Mouse (Mus musculus): ENCODE results near the gene Glyctk. TPM values are rescaled to one million over a fixed set of nuclear protein-coding genes. Genes with fewer than 3 reads are reported as not detected.
A peak's percentile ranks its signal among the peaks of the same experiment; 100 is the strongest.

Glyctk gene
- polyA plus RNA-seq (2016; fragmentation: Nextera tagmentation; extraction: Ambion mirVana) = 3.0 and 4.1 TPM in 2 replicates

DNA sequence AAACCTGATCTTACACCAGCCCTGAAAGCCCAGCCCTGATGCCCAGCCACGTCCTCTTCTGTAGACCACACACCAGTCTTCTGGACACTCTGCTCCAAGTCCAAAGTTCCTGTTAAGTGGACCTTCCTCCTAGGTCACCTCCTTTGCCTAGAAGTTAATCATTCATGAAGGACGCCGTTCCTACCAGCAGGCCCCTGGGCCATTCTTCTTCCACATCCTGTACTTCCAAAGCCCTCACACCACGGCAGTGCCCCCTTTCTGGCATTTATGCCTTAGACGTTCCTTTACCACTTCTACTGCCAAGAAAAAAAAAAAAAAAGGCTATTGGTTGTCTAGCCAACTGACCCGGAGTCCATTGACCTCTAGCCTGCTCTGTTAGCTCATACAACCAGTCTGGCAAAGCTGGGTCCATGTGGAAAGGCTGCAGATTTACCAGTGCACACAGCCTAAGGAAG is at the start of gene Glyctk:
Glyctk (minus strand) TSS at position 102 of the 455 bp plus-strand sequence.
- no peaks in the 10 kb centered on the region for H3K9me3 ChIP-seq
- 82% methylated on average over 6 of the region's 6 CpGs for WGBS
- H3K27ac ChIP-seq = no peak within 1 kb of the TSS
- H3K36me3 ChIP-seq = no peaks in the 10 kb centered on the region
- H3K4me2 ChIP-seq (replicated peaks) = no peak within 1 kb of the TSS
- no peaks in the 10 kb centered on the region for H3K4me1 ChIP-seq
- no peak for ATAC-seq (ENCODE audit: insufficient number of reproducible peaks, insufficient read depth, low FRiP score, low TSS enrichment)
- H3K4me3 ChIP-seq = no peak within 1 kb of the TSS
- no peaks in the 10 kb centered on the region for H3K27me3 ChIP-seq
- H3K9ac ChIP-seq = no peak within 1 kb of the TSS

DNA sequence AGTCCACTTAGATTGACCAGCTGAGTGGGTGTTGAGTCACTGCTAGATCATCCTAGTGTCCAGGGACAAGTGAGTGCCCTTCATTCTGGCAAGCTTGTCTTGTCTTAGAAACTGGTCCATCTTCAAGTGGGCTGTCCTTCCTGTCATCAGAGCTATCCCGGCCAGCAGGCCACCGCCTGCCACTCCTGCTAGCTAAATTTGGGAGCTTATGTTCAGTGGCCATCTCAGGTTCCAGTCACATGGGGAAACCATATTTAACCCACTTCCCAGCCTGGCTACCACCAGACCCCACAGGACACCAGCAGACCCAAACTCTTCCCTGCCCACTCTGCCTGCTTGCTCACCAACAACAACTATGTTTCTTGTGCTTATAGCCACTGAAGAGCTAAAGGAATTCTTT is 48.6 kb upstream of the Glyctk start:
- no peak overlapping the region for H3K4me2 ChIP-seq (replicated peaks)
- H3K9me3 ChIP-seq = no peaks in the 10 kb centered on the region
- no peak overlapping the region for H3K27ac ChIP-seq
- no peak overlapping the region for H3K9ac ChIP-seq
- ATAC-seq (ENCODE audit: insufficient number of reproducible peaks, insufficient read depth, low FRiP score, low TSS enrichment) = no peak
- WGBS = 75% methylated on average over 2 of the region's 2 CpGs
- H3K4me3 ChIP-seq = no peak overlapping the region
- H3K4me1 ChIP-seq = peaks cover 17% of the 10 kb centered on the region
- H3K36me3 ChIP-seq = 0 out of 2 replicates have a peak, but pooled peaks cover 3% of the 10 kb centered on the region
- H3K27me3 ChIP-seq = no peaks in the 10 kb centered on the region

DNA sequence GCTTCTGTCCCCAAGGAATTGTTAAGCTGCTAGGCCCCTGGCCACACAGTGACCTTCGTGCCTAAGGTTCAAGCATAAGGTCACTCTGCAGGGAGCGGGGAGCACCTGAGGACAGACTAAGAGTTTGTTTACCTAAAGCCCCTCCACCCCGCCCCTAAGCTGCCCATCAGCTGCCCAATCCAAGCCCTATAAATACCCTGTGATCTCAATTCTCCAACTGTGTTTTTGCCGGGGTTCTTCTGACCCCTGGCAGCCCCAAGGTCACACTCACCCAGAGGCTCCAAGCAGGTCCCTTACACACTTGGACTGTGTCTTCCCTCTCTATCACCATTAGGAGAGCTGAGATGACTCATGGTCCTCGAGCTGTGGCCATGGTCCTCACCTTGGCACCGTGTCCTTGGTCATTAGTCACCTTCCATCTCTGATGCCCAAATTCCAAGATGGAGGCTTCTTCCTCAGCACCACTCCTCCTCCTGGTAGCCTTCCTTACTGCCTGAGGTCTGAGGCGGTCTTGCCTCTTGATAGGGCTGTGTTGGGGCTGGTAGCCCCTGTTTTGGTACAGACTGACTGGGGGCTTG is 47.9 kb upstream of the Glyctk start:
- 77% methylated on average over 7 of the region's 7 CpGs for WGBS
- H3K9me3 ChIP-seq = no peaks in the 10 kb centered on the region
- no peak for ATAC-seq (ENCODE audit: insufficient number of reproducible peaks, insufficient read depth, low FRiP score, low TSS enrichment)
- H3K4me3 ChIP-seq = no peak overlapping the region
- no peak overlapping the region for H3K4me2 ChIP-seq (replicated peaks)
- H3K27me3 ChIP-seq = no peaks in the 10 kb centered on the region
- 0 out of 2 replicates have a peak, but pooled peaks cover 3% of the 10 kb centered on the region for H3K36me3 ChIP-seq
- H3K27ac ChIP-seq = no peak overlapping the region
- H3K4me1 ChIP-seq = peaks cover 15% of the 10 kb centered on the region
- H3K9ac ChIP-seq = no peak overlapping the region

DNA sequence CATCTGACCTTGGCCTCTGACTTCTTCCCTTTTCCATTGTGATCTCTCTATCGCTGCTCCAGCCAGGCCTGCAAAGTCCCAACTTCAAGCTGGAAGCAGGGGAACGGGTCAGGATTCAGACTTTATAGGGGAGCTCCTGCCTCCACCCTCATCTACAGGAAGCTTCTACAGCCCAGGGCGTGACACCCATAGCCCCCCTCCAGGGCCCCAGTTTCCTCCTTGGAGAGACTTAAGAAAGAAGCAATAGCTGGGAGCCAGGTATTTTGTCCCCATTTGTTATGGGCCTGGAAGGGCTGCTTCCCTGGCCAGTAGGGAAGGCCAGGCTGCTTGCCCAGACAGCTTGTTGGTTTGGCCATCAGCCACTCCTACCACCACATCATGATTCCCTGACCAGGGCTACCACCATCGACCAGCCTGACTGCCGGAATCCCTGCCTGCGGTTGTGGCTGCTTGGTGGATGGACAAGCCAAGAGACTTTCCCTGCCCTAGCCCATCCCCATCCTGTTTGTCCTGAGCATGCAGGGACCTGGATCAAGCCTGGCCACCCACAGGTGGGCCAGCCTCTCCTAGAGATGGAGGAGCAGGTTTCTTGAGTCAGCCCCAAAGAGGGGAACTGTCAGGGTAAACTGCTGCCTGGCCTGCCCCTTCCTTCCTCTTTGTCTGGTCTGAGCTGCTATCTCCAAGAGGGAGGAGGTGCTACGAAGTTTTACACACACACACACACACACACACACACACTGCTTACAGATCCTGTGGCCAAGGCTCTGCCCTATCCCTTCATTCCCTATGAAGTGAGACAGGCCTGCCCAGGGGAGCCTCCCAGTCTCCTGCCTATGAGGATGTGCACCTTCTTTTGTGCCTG is 46.3 kb upstream of the Glyctk start:
- H3K9ac ChIP-seq = peak overlapping the region; percentile 28; the same call in 1 of the 2 replicates
- no peak overlapping the region for H3K27ac ChIP-seq
- 77% methylated on average over 7 of the region's 7 CpGs for whole genome bisulfite sequencing
- H3K27me3 ChIP-seq = no peaks in the 10 kb centered on the region
- 0 out of 2 replicates have a peak, but pooled peaks cover 3% of the 10 kb centered on the region for H3K36me3 ChIP-seq
- no peak for ATAC-seq (ENCODE audit: insufficient number of reproducible peaks, insufficient read depth, low FRiP score, low TSS enrichment)
- peaks cover 20% of the 10 kb centered on the region for H3K4me1 ChIP-seq
- H3K4me3 ChIP-seq = peak overlapping the region; percentile 57; the same call in 1 of the 2 replicates
- no peaks in the 10 kb centered on the region for H3K9me3 ChIP-seq
- H3K4me2 ChIP-seq (replicated peaks) = peak overlapping the region; percentile 56

DNA sequence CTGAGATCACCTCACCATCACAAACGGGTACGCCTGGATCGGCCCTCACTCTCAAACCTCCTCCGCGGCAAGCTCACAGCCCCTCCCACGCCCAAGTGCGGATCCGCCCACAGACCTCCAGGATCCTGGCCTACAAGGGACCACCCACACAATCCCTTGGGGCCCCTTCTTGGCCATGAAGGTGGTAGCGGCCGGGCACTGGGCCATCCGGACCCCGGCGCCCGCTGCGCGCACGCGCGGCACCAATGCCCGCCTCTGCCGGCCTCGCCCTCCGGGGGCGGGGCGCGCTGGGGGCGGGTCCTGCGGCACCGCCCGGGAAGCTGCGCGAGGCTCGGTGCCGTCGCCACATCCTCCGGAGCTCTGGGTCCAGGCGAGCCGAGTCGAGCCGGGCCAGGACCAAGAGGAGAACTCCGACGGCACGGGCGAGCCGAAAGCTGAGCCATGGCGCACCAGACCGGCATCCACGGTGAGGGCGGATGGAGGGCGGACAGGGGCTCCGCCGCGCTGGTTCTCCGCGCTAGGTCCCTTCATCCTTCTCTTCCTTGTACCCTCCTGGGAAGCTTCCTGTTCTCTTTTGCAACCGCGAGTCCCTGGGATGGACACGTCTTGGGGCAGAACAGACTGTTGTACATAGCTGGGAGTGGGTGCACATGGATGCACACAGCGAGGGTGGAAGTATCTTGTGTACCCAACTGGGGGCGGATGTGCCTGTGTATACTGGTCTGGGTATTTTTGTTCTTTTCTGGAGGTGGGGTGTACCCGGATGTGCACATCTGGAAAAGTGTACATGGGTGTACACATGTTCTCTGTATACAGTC is 45.1 kb upstream of the Glyctk start, which contains the start of gene Twf2:
Twf2 (plus strand) TSS at position 290 of the 818 bp plus-strand sequence.
- ATAC-seq (ENCODE audit: insufficient number of reproducible peaks, insufficient read depth, low FRiP score, low TSS enrichment) = peak; percentile 88
- peak within 1 kb of the TSS; percentile 69 for H3K9ac ChIP-seq
- peak within 1 kb of the TSS; percentile 77 for H3K27ac ChIP-seq
- H3K27me3 ChIP-seq = no peaks in the 10 kb centered on the region
- 1% methylated on average over 61 of the region's 61 CpGs for WGBS
- peaks cover 23% of the 10 kb centered on the region for H3K4me1 ChIP-seq
- H3K9me3 ChIP-seq = no peaks in the 10 kb centered on the region
- 0 out of 2 replicates have a peak, but pooled peaks cover 2% of the 10 kb centered on the region for H3K36me3 ChIP-seq
- peak within 1 kb of the TSS; percentile 57 for H3K4me3 ChIP-seq
- peak within 1 kb of the TSS; percentile 56 for H3K4me2 ChIP-seq (replicated peaks)

DNA sequence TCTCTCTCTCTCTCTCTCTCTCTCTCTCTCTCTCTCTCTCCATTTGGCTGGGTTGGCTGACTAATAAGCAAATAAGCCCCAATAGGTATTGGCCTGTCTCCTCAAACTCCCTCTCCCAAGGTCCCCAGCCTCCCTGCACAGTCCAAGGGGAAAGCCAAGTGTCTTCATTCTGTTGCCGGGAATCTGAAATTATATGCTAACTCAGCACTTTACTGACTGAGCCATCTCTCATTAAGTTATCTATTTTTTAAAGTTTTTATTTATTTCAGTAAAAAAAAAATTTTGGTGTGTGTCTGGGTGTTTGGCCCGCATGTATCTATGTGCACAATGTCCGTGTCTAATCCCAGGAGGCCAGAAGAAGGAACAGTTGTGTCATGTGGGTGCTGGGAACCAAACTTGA is 44.0 kb upstream of the Glyctk start:
- Histone ChIP-seq H3K4me1 (peaks cover 28% of the 10 kb centered on the region), H3K9me3 (no peaks in the 10 kb centered on the region), H3K9ac (no peak overlapping the region), H3K4me2 (replicated peaks) (peak overlapping the region; percentile 56), H3K4me3 (peak overlapping the region; percentile 57; the same call in 1 of the 2 replicates), H3K36me3 (0 out of 2 replicates have a peak, but pooled peaks cover 2% of the 10 kb centered on the region), H3K27ac (no peak overlapping the region), H3K27me3 (no peaks in the 10 kb centered on the region)
- ATAC-seq (ENCODE audit: insufficient number of reproducible peaks, insufficient read depth, low FRiP score, low TSS enrichment) = no peak
- WGBS = 82% methylated on average over 3 of the region's 3 CpGs

DNA sequence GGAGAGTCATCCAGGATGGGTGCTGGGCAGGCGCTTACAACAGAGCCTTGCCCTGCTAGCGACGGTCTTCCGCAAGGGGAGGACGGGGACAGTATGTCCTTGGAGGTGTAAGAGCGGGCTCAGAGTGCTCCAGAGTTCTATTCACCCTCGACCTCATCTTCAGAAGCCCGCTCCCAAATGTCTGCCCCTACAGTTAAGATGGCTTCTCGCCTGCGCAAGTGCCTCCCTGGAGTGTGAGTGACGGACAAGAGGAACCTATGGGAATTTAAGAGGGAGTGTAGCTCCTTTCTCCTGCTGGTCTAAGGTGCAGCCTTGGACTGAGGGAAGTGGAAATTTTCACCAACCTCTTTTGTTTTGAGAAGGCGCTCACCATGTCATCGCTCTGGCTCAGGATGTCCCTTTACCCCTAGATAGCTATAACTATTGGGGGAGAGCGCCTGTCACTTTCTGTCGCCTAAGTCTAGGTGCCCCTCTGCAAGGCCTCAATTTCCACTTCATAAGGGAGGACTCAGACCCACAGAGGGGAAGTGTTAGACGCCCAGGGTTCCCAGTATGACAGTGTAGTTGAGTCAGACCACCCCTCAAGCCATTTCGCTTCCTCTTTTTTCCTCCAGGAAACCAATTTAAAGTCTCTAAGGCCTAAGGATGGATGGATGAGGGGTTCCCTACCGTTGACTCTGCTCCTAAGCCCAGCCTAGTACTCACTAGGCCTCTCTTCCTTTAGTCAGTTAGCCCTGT is 41.8 kb upstream of the Glyctk start, which contains the start of gene Ppm1m:
Ppm1m (minus strand) TSS at position 212 of the 738 bp plus-strand sequence.
- ATAC-seq (ENCODE audit: insufficient number of reproducible peaks, insufficient read depth, low FRiP score, low TSS enrichment) = no peak
- H3K27ac ChIP-seq = no peak within 1 kb of the TSS

DNA sequence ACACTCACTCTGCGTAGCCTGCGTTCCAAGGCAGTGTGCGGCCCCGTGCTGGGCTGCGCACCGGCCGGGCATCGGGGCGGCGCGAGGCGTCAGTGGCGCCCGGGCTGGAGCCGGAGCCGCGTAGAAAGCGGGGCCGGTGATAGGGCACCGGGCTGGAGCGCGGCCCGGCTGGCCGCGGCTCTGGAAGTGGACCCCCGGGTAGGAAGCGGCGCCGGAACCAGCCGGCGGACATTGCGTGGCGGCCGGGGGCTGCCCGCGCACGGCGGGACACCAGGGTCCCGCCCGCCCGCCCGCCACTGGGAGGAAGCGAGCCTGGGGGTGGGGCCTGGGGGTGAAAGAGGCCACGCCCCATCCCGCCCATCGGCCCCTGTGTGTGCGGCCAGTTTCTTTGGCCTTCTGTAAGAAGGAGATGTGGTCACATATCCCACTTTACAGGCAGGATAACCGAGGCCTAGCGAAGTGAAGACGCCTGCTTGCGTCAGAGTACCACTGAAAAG is 41.1 kb upstream of the Glyctk start:
- Histone ChIP-seq H3K4me3 (peak overlapping the region; percentile 64), H3K4me1 (peaks cover 19% of the 10 kb centered on the region), H3K9ac (peak overlapping the region; percentile 76), H3K9me3 (no peaks in the 10 kb centered on the region), H3K36me3 (peaks cover 27% of the 10 kb centered on the region), H3K4me2 (replicated peaks) (peak overlapping the region; percentile 67), H3K27me3 (no peaks in the 10 kb centered on the region), H3K27ac (no peak overlapping the region)
- WGBS = under 1% methylated on average over 50 of the region's 51 CpGs
- ATAC-seq (ENCODE audit: insufficient number of reproducible peaks, insufficient read depth, low FRiP score, low TSS enrichment) = peak; percentile 22; the same call in 1 of the 2 replicates

More for the DNA sequence above, 41.8 kb upstream of the Glyctk start, which contains the start of gene Ppm1m:
- Histone ChIP-seq H3K9me3 (no peaks in the 10 kb centered on the region), H3K4me3 (peak within 1 kb of the TSS; percentile 64), H3K36me3 (peaks cover 24% of the 10 kb centered on the region), H3K27me3 (no peaks in the 10 kb centered on the region), H3K9ac (peak within 1 kb of the TSS; percentile 76), H3K4me1 (peaks cover 25% of the 10 kb centered on the region), H3K4me2 (replicated peaks) (peak within 1 kb of the TSS; percentile 67)
- WGBS = 41% methylated on average over 18 of the region's 18 CpGs

DNA sequence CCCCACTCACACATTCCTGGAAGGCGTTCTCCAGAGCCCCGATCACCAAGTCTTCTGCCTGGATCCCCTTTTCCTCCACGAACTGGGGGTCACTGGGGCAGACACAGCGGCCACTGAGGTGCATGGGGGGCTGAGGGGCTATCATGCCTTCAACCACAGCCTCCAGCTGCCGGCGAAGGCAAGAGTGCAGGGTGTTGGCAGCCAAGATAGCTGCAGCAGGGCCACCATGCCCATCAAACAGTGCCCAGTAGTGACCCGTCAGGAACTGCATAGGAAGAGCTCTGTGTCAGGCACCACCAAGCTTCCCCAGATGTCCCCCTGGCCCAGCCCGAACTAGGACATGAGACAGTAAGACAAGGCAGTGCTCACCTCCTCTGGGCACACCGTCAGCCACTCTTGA is 39.8 kb upstream of the Glyctk start:
- Histone ChIP-seq H3K27ac (no peak overlapping the region), H3K4me3 (no peak overlapping the region), H3K9me3 (no peaks in the 10 kb centered on the region), H3K36me3 (peaks cover 36% of the 10 kb centered on the region), H3K4me2 (replicated peaks) (no peak overlapping the region), H3K9ac (no peak overlapping the region), H3K4me1 (peaks cover 12% of the 10 kb centered on the region), H3K27me3 (no peaks in the 10 kb centered on the region)
- 88% methylated on average over 9 of the region's 9 CpGs for WGBS
- ATAC-seq (ENCODE audit: insufficient number of reproducible peaks, insufficient read depth, low FRiP score, low TSS enrichment) = no peak

DNA sequence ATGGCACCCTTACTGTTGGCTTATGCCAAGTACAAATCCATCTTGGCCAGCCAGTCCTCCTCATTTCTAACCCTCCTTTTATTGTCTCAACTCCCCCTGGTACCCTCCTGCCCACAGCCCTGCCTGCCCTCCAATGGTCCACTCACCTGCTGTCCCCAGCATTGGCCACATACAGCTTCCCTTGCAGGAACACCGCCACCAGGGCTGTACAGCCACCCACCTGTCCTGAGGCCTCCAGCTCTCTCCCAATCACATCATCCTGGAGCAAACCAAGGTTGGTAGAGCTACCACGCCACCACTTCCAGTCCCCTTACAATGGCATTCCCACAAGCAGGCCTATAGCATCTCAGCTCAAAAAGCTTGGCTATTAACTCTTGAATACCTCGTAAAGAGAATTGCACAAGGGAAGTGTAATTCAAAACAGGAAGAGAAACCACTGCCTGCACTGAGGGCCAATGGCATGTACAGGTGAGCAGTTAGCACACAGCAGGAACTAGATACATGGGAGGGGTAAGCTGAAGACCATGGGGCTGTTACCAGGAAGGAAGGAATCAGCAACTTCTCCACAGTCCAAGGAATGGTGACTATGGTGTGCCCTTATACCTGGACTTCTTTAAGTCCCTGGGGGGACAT is 39.3 kb upstream of the Glyctk start:
- Histone ChIP-seq H3K27ac (no peak overlapping the region), H3K27me3 (no peaks in the 10 kb centered on the region), H3K36me3 (peaks cover 40% of the 10 kb centered on the region), H3K4me3 (no peak overlapping the region), H3K4me1 (peaks cover 12% of the 10 kb centered on the region), H3K4me2 (replicated peaks) (no peak overlapping the region), H3K9me3 (no peaks in the 10 kb centered on the region), H3K9ac (no peak overlapping the region)
- ATAC-seq (ENCODE audit: insufficient number of reproducible peaks, insufficient read depth, low FRiP score, low TSS enrichment) = no peak
- 85% methylated on average over 3 of the region's 3 CpGs for WGBS

Data from embryonic facial prominence, embryonic 12.5 days (tissue).